Mouse (Mus musculus): ENCODE data around the gene Emc9. TPM values are rescaled to one million over a fixed set of nuclear protein-coding genes. Genes with fewer than 3 reads are reported as not detected.

The Emc9 gene
- total RNA-seq (2023): 10 to 100 TPM in 1 of 2 experiments, 1 to 10 TPM in 1; 7.3 to 11.2 TPM

GRCm38 (mm10) chr14:55584702-55585565 is at the start of gene Emc9:
TSS of gene Emc9 (minus strand) at chr14:55585302.

GRCm38 (mm10) chr14:55617822-55618221 is 32.7 kb upstream of the Emc9 start, which contains the start of gene Rec8:
TSS of gene Rec8 (plus strand) at chr14:55618037.

GRCm38 (mm10) chr14:55603271-55603632 is 18.1 kb upstream of the Emc9 start, which contains the start of gene Irf9:
TSS of gene Irf9 (plus strand) at chr14:55603571.

GRCm38 (mm10) chr14:55591331-55591891 is 6.3 kb upstream of the Emc9 start, which contains the start of gene Rnf31:
TSS of gene Rnf31 (plus strand) at chr14:55591708.

GRCm38 (mm10) chr14:55590748-55591330 is 5.7 kb upstream of the Emc9 start, which contains the start of gene Psme2:
TSS of gene Psme2 (minus strand) at chr14:55591113.

GRCm38 (mm10) chr14:55577871-55578667 is 7.0 kb downstream of the Emc9 start, which contains the start of gene Psme1:
TSS of gene Psme1 (plus strand) at chr14:55578123.

GRCm38 (mm10) chr14:55575302-55575701 is 9.8 kb downstream of the Emc9 start, which contains the start of gene Fitm1:
TSS of gene Fitm1 (plus strand) at chr14:55575617.

GRCm38 (mm10) chr14:55560202-55561073 is 24.7 kb downstream of the Emc9 start, which contains the start of gene A730061H03Rik:
TSS of gene A730061H03Rik (minus strand) at chr14:55560406.

GRCm38 (mm10) chr14:55559799-55560201 is 25.3 kb downstream of the Emc9 start, which contains the start of gene Dcaf11:
TSS of gene Dcaf11 (plus strand) at chr14:55560006.

GRCm38 (mm10) chr14:55540067-55540786 is 44.9 kb downstream of the Emc9 start, which contains the start of gene Pck2:
TSS of gene Pck2 (plus strand) at chr14:55540266.

Other genes starting within 250 kb of the Emc9 start
- gene Dhrs4, start 106.5 kb downstream of the Emc9 start, total RNA-seq (2023): 10 to 100 TPM; 31.1 to 38.8 TPM
- under 1 TPM; 0.26 to 0.58 TPM for gene Carmil3, start 94.7 kb downstream of the Emc9 start, total RNA-seq (2023)
- not detected for gene Cpne6, start 74.9 kb downstream of the Emc9 start, total RNA-seq (2023)
- not detected for gene Nrl, start 60.3 kb downstream of the Emc9 start, total RNA-seq (2023)
- 10 to 100 TPM; 25.6 to 25.8 TPM for gene Pck2, start 45.0 kb downstream of the Emc9 start, total RNA-seq (2023)
- gene Dcaf11, start 25.3 kb downstream of the Emc9 start, total RNA-seq (2023): 10 to 100 TPM; 69.5 to 86.4 TPM
- gene A730061H03Rik, start 24.9 kb downstream of the Emc9 start, total RNA-seq (2023): 1 to 10 TPM; 5.8 to 7.1 TPM
- gene Fitm1, start 9.7 kb downstream of the Emc9 start, total RNA-seq (2023): not detected
- 100 to 1,000 TPM; 242 to 257 TPM for gene Psme1, start 7.2 kb downstream of the Emc9 start, total RNA-seq (2023)
- 100 to 1,000 TPM; 340 to 355 TPM for gene Psme2, start 5.8 kb upstream of the Emc9 start, total RNA-seq (2023)
- 10 to 100 TPM; 72.7 to 87.7 TPM for gene Rnf31, start 6.4 kb upstream of the Emc9 start, total RNA-seq (2023)
- gene Irf9, start 18.3 kb upstream of the Emc9 start, total RNA-seq (2023): 100 to 1,000 TPM; 103 to 113 TPM
- not detected for gene Rec8, start 32.7 kb upstream of the Emc9 start, total RNA-seq (2023)
- gene Ipo4, start 50.7 kb upstream of the Emc9 start, total RNA-seq (2023): 10 to 100 TPM; 27.8 to 33.7 TPM
- gene Gm49378, start 52.6 kb upstream of the Emc9 start, total RNA-seq (2023): 1 to 10 TPM; 2.0 to 3.1 TPM
- gene Tm9sf1, start 58.5 kb upstream of the Emc9 start, total RNA-seq (2023): 10 to 100 TPM; 43.7 to 44.6 TPM
- 1 to 10 TPM; 2.0 to 2.1 TPM for gene Tssk4, start 64.9 kb upstream of the Emc9 start, total RNA-seq (2023)
- gene Mdp1, start 75.2 kb upstream of the Emc9 start, total RNA-seq (2023): 10 to 100 TPM; 32.1 to 40.0 TPM
- 10 to 100 TPM; 26.1 to 29.0 TPM for gene Gmpr2, start 86.6 kb upstream of the Emc9 start, total RNA-seq (2023)
- gene Nedd8, start 86.8 kb upstream of the Emc9 start, total RNA-seq (2023): 100 to 1,000 TPM; 227 to 260 TPM
- gene Tinf2, start 96.5 kb upstream of the Emc9 start, total RNA-seq (2023): 10 to 100 TPM; 64.2 to 64.6 TPM
- 10 to 100 TPM; 12.0 to 21.3 TPM for gene Tgm1, start 128.6 kb upstream of the Emc9 start, total RNA-seq (2023)
- 10 to 100 TPM; 45.5 to 46.2 TPM for gene Rabggta, start 137.0 kb upstream of the Emc9 start, total RNA-seq (2023)
- 10 to 100 TPM; 61.5 to 82.7 TPM for gene Dhrs1, start 160.4 kb upstream of the Emc9 start, total RNA-seq (2023)
- gene Nop9, start 160.4 kb upstream of the Emc9 start, total RNA-seq (2023): 10 to 100 TPM; 19.2 to 28.9 TPM
- gene Cideb, start 173.2 kb upstream of the Emc9 start, total RNA-seq (2023): under 1 TPM in 1 of 2 experiments, not detected in 1; 0.42 TPM
- gene Ltb4r2, start 176.1 kb upstream of the Emc9 start, total RNA-seq (2023): under 1 TPM; 0.46 to 0.63 TPM
- gene Ltb4r1, start 180.7 kb upstream of the Emc9 start, total RNA-seq (2023): 10 to 100 TPM; 57.1 to 61.8 TPM
- gene Adcy4, start 198.8 kb upstream of the Emc9 start, total RNA-seq (2023): 1 to 10 TPM; 5.0 to 7.3 TPM
- 100 to 1,000 TPM; 113 to 122 TPM for gene Ripk3, start 203.6 kb upstream of the Emc9 start, total RNA-seq (2023)
- not detected for gene Nfatc4, start 237.8 kb upstream of the Emc9 start, total RNA-seq (2023)

Data from monocyte, adult 59 days (primary cell).